Mouse (Mus musculus): ENCODE data around the gene Eif3d. TPM values are rescaled to one million over a fixed set of nuclear protein-coding genes. Genes with fewer than 3 reads are reported as not detected.

The Eif3d gene
- total and polyA plus RNA-seq, 3 experiments: 521 to 738 (median 619) TPM

DNA sequence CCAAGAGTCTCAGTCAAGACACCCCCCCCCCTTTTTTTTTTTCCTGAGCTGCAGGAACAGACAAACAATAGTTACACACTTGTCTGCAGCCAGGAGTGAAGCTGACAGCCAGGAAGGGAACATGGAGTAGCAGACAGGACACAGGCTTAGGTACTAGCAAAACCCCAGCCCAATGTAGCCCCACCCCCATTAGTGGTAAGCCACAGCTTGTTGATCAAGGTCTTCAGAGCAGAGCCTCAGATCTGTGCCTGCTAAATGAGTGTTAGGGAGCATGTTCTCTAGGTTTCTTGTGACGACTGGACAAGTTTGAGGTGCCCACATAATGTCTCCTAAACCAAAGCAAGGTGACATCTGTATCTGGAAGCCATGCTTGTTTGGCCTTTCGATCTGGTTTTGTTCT, 16.3 kb downstream of the Eif3d start:
- DNase-seq (ENCODE audit: low read depth, low spot score): no peak

DNA sequence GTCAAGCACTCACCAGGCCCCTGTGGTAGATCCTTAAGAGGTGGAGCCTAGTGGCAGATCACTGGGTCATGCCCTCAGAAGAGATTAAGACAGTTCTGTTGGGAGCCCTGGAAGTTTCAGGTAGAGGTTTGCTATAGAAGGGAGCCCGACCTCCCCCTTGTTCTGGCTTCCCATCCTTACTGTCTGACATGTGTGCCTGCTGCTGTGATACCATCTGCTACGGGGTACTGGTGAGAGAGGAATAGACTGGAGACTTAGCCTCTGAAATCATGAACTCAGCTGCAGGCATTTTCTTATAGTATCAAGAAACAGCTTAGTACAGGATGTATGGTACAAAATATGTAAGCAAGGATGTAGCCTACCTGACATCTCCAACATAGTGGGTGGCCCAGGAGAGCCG, 17.7 kb downstream of the Eif3d start:
- Histone ChIP-seq H3K27ac (ENCODE audit: control insufficient read depth, low read depth, low read length) (no peak overlapping the region), H3K36me3 (ENCODE audit: control insufficient read depth in 1 of 2, insufficient read depth in 2 of 2, low read length in 2 of 2) (peaks cover 0 to 8% of the 10 kb centered on the region in 2 experiments; a peak in 3 of 4 replicates), H3K9ac (ENCODE audit: control insufficient read depth, low read depth, low read length, poor library complexity, severe bottlenecking) (no peak overlapping the region), H3K79me2 (ENCODE audit: control insufficient read depth, insufficient read depth, low read length, poor library complexity) (no peaks in the 10 kb centered on the region; the same call in none of the 2 replicates), H3K9me3 (replicated peaks; ENCODE audit: insufficient read depth, low read length) (no peaks in the 10 kb centered on the region), H3K27me3 (ENCODE audit: control insufficient read depth in 1 of 2, insufficient read depth in 2 of 2, low read length in 2 of 2) (no peaks in the 10 kb centered on the region), H3K4me1 (ENCODE audit: control insufficient read depth in 1 of 2, insufficient read depth in 2 of 2, low read length in 2 of 2) (peaks cover 4 to 16% of the 10 kb centered on the region in 2 experiments; a peak in 3 of 4 replicates), H3K4me3 (ENCODE audit: control insufficient read depth in 1 of 2, insufficient read depth in 1 of 2, low read depth in 2 of 2, low read length in 2 of 2) (no peak overlapping the region)
- TF ChIP-seq POLR2AphosphoS5 (IDR thresholded peaks at IDR 0.05; ENCODE audit: borderline replicate concordance, low read depth, low read length) (no peak), SMC3 (IDR thresholded peaks at IDR 0.05; ENCODE audit: low read depth, low read length) (no peak), EP300 (IDR thresholded peaks at IDR 0.05; ENCODE audit: low read depth in 1 of 2, low read length in 2 of 2) (no peak), TCF12 (IDR thresholded peaks at IDR 0.05; ENCODE audit: low read depth, low read length) (no peak), ETS1 (IDR thresholded peaks at IDR 0.05; ENCODE audit: low read depth, low read length) (no peak), NRF1 (IDR thresholded peaks at IDR 0.05; ENCODE audit: insufficient read depth, low read depth, low read length, poor library complexity, severe bottlenecking) (no peak), POLR2AphosphoS2 (IDR thresholded peaks at IDR 0.05; ENCODE audit: low read length) (no peak), MAZ (IDR thresholded peaks at IDR 0.05; ENCODE audit: low read depth, low read length) (no peak), ZC3H11A (IDR thresholded peaks at IDR 0.05; ENCODE audit: low read depth, low read length) (no peak), ZNF384 (IDR thresholded peaks at IDR 0.05; ENCODE audit: low read depth, low read length) (no peak), MAFK (IDR thresholded peaks at IDR 0.05; ENCODE audit: borderline replicate concordance, low read depth, low read length) (no peak), POLR2A (IDR thresholded peaks at IDR 0.05; ENCODE audit: control insufficient read depth in 1 of 2, insufficient read depth in 1 of 2, low read depth in 1 of 2, low read length in 2 of 2, poor library complexity in 1 of 2) (no peak), MYB (IDR thresholded peaks at IDR 0.05; ENCODE audit: low read depth, low read length) (no peak), GATA1 (IDR thresholded peaks at IDR 0.05; ENCODE audit: low read depth, low read length) (no peak)
- DNase-seq (ENCODE audit: low read depth, low spot score): no peak

More for the DNA sequence above, 16.3 kb downstream of the Eif3d start:
- H3K27ac ChIP-seq (ENCODE audit: control insufficient read depth, low read depth, low read length): no peak overlapping the region
- no peak overlapping the region for H3K9ac ChIP-seq (ENCODE audit: control insufficient read depth, low read depth, low read length, poor library complexity, severe bottlenecking)
- H3K79me2 ChIP-seq (ENCODE audit: control insufficient read depth, insufficient read depth, low read length, poor library complexity): no peaks in the 10 kb centered on the region; the same call in none of the 2 replicates
- peaks cover 0 to 8% of the 10 kb centered on the region in 2 experiments; a peak in 2 of 4 replicates for H3K36me3 ChIP-seq (ENCODE audit: control insufficient read depth in 1 of 2, insufficient read depth in 2 of 2, low read length in 2 of 2)
- no peaks in the 10 kb centered on the region for H3K27me3 ChIP-seq (ENCODE audit: control insufficient read depth in 1 of 2, insufficient read depth in 2 of 2, low read length in 2 of 2)
- TF ChIP-seq CTCF (IDR thresholded peaks at IDR 0.05 in 2 of 3, conservative IDR thresholded peaks at IDR 0.05 in 1 of 3; ENCODE audit: control insufficient read depth in 1 of 3, insufficient read depth in 1 of 3, low read depth in 2 of 3, low read length in 3 of 3, poor library complexity in 1 of 3, severe bottlenecking in 1 of 3) (no peak), POLR2AphosphoS5 (IDR thresholded peaks at IDR 0.05; ENCODE audit: borderline replicate concordance, low read depth, low read length) (no peak), NELFE (IDR thresholded peaks at IDR 0.05; ENCODE audit: low read depth, low read length) (no peak), ZKSCAN1 (IDR thresholded peaks at IDR 0.05; ENCODE audit: low read depth, low read length) (no peak), NRF1 (IDR thresholded peaks at IDR 0.05; ENCODE audit: insufficient read depth, low read depth, low read length, poor library complexity, severe bottlenecking) (no peak), JUND (IDR thresholded peaks at IDR 0.05; ENCODE audit: low read depth, low read length) (no peak), MYC (IDR thresholded peaks at IDR 0.05; ENCODE audit: low read depth, low read length) (no peak), ZNF384 (IDR thresholded peaks at IDR 0.05; ENCODE audit: low read depth, low read length) (no peak), E2F4 (IDR thresholded peaks at IDR 0.05; ENCODE audit: borderline replicate concordance, low read depth, low read length) (no peak), SIN3A (IDR thresholded peaks at IDR 0.05; ENCODE audit: low read length) (no peak), MEF2A (IDR thresholded peaks at IDR 0.05; ENCODE audit: extremely low read depth, insufficient replicate concordance, low read depth, low read length, poor library complexity, severe bottlenecking) (no peak), RCOR1 (IDR thresholded peaks at IDR 0.05; ENCODE audit: low read depth, low read length) (no peak), MAX (IDR thresholded peaks at IDR 0.05; ENCODE audit: low read length) (no peak), HCFC1 (IDR thresholded peaks at IDR 0.05; ENCODE audit: low read depth, low read length) (no peak)
- H3K9me3 ChIP-seq (replicated peaks; ENCODE audit: insufficient read depth, low read length): no peaks in the 10 kb centered on the region
- H3K4me3 ChIP-seq (ENCODE audit: control insufficient read depth in 1 of 2, insufficient read depth in 1 of 2, low read depth in 2 of 2, low read length in 2 of 2): no peak overlapping the region
- peaks cover 4 to 16% of the 10 kb centered on the region in 2 experiments; a peak in 3 of 4 replicates for H3K4me1 ChIP-seq (ENCODE audit: control insufficient read depth in 1 of 2, insufficient read depth in 2 of 2, low read length in 2 of 2)

Measured in MEL (cell line).